Comparison of ENCODE assay signal across 8 mouse cellular contexts in genomic region chr5:146794853-146795252, GRCm38 (mm10). TPM values are rescaled to one million over a fixed set of nuclear protein-coding genes. Genes with fewer than 3 reads are reported as not detected.
DNase-seq lines count a peak whose midpoint lies in the region; ATAC-seq and TF ChIP-seq lines count a peak whose summit lies in the region.

Gene Usp12, minus strand, starts transcription at chr5:146795006.

- H3K9me3 ChIP-seq in erythroblast, embryonic 14.5 days (ENCODE audit: control insufficient read depth, low read length): peaks cover 3% of the 10 kb centered on the region
- no peaks in the 10 kb centered on the region for H3K9me3 ChIP-seq in heart, embryonic 12.5 days (replicated peaks)
- H3K9me3 ChIP-seq in kidney, postnatal 0 days (replicated peaks; ENCODE audit: low read length): no peaks in the 10 kb centered on the region
- no peaks in the 10 kb centered on the region for H3K9me3 ChIP-seq in liver, embryonic 11.5 days (ENCODE audit: control insufficient read depth, low read length)
- no peaks in the 10 kb centered on the region for H3K9me3 ChIP-seq in stomach, embryonic 14.5 days (ENCODE audit: control insufficient read depth, low read depth, low read length)

- H3K4me1 ChIP-seq in erythroblast, embryonic 14.5 days (ENCODE audit: control insufficient read depth): peaks cover 64% of the 10 kb centered on the region
- H3K4me1 ChIP-seq in heart, embryonic 12.5 days (replicated peaks): peaks cover 31% of the 10 kb centered on the region
- H3K4me1 ChIP-seq in kidney, postnatal 0 days (replicated peaks; ENCODE audit: insufficient read depth, low read length): peaks cover 22% of the 10 kb centered on the region
- H3K4me1 ChIP-seq in liver, embryonic 11.5 days (replicated peaks; ENCODE audit: control insufficient read depth, insufficient read depth, low read length): peaks cover 33% of the 10 kb centered on the region
- H3K4me1 ChIP-seq in stomach, embryonic 14.5 days (ENCODE audit: control insufficient read depth, insufficient read depth, low read length): peaks cover 22% of the 10 kb centered on the region; the same call in 1 of the 2 replicates

- no peak for TF ChIP-seq CTCF in C2C12 (IDR thresholded peaks at IDR 0.05; ENCODE audit: control insufficient read depth, insufficient read depth, insufficient read length)
- no peak for TF ChIP-seq CTCF in brain, embryonic 14.5 days (IDR thresholded peaks at IDR 0.05; ENCODE audit: borderline replicate concordance, extremely low read depth, insufficient read depth, insufficient read length)
- no peak for TF ChIP-seq CTCF in kidney, postnatal 0 days (IDR thresholded peaks at IDR 0.05; ENCODE audit: low read depth)

- WGBS in heart, embryonic 12.5 days: under 1% methylated on average over 44 of the region's 51 CpGs
- WGBS in kidney, postnatal 0 days: under 1% methylated on average over 48 of the region's 51 CpGs
- under 1% methylated on average over 41 of the region's 51 CpGs for WGBS in liver, embryonic 11.5 days
- WGBS in stomach, embryonic 14.5 days: under 1% methylated on average over 34 of the region's 51 CpGs

- no peaks in the 10 kb centered on the region for H3K36me3 ChIP-seq in C2C12 (ENCODE audit: control insufficient read depth, insufficient read depth)
- H3K36me3 ChIP-seq in erythroblast, embryonic 14.5 days (ENCODE audit: control insufficient read depth): no peaks in the 10 kb centered on the region
- H3K36me3 ChIP-seq in heart, embryonic 12.5 days: no peaks in the 10 kb centered on the region
- no peaks in the 10 kb centered on the region for H3K36me3 ChIP-seq in kidney, postnatal 0 days (ENCODE audit: insufficient read depth, low read length)
- H3K36me3 ChIP-seq in liver, embryonic 11.5 days (ENCODE audit: control insufficient read depth, insufficient read depth, low read length): no peaks in the 10 kb centered on the region
- no peaks in the 10 kb centered on the region for H3K36me3 ChIP-seq in stomach, embryonic 14.5 days (ENCODE audit: control insufficient read depth, insufficient read depth, low read length)

- peak within 1 kb of the TSS; percentile 95 for H3K9ac ChIP-seq in heart, embryonic 12.5 days
- peak within 1 kb of the TSS; percentile 96 for H3K9ac ChIP-seq in kidney, postnatal 0 days (ENCODE audit: low read depth, low read length)
- H3K9ac ChIP-seq in liver, embryonic 11.5 days (ENCODE audit: low read depth, low read length): peak within 1 kb of the TSS; percentile 92
- H3K9ac ChIP-seq in stomach, embryonic 14.5 days (replicated peaks; ENCODE audit: low read depth, low read length): peak within 1 kb of the TSS; percentile 94

- peak within 1 kb of the TSS; percentile 73 for H3K4me2 ChIP-seq in heart, embryonic 12.5 days
- peak within 1 kb of the TSS; percentile 82 for H3K4me2 ChIP-seq in kidney, postnatal 0 days (ENCODE audit: low read length)
- H3K4me2 ChIP-seq in liver, embryonic 11.5 days: peak within 1 kb of the TSS; percentile 90
- H3K4me2 ChIP-seq in stomach, embryonic 14.5 days (replicated peaks; ENCODE audit: low read depth, low read length): peak within 1 kb of the TSS; percentile 74

- peak; percentile 57; the same call in 1 of the 2 replicates for TF ChIP-seq POLR2A in brain, embryonic 14.5 days (IDR thresholded peaks at IDR 0.05; ENCODE audit: borderline replicate concordance, extremely low read depth, insufficient read depth, insufficient read length, poor library complexity, severe bottlenecking)

- H3K4me3 ChIP-seq in C2C12 (ENCODE audit: insufficient read depth, poor library complexity, severe bottlenecking): peak within 1 kb of the TSS; percentile 89
- H3K4me3 ChIP-seq in erythroblast, embryonic 14.5 days (replicated peaks): peak within 1 kb of the TSS; percentile 85
- H3K4me3 ChIP-seq in heart, embryonic 12.5 days: peak within 1 kb of the TSS; percentile 90
- peak within 1 kb of the TSS; percentile 95 for H3K4me3 ChIP-seq in kidney, postnatal 0 days (replicated peaks; ENCODE audit: low read depth, low read length)
- peak within 1 kb of the TSS; percentile 93 for H3K4me3 ChIP-seq in liver, embryonic 11.5 days (ENCODE audit: low read depth, low read length)
- peak within 1 kb of the TSS; percentile 93 for H3K4me3 ChIP-seq in stomach, embryonic 14.5 days (ENCODE audit: low read depth, low read length)

- H3K27me3 ChIP-seq in C2C12 (ENCODE audit: control insufficient read depth, insufficient read depth, insufficient read length): no peaks in the 10 kb centered on the region
- H3K27me3 ChIP-seq in erythroblast, embryonic 14.5 days (ENCODE audit: control insufficient read depth): no peaks in the 10 kb centered on the region; the same call in 1 of the 2 replicates
- no peaks in the 10 kb centered on the region for H3K27me3 ChIP-seq in heart, embryonic 12.5 days (replicated peaks)
- no peaks in the 10 kb centered on the region for H3K27me3 ChIP-seq in kidney, postnatal 0 days (ENCODE audit: insufficient read depth, low read length)
- no peaks in the 10 kb centered on the region for H3K27me3 ChIP-seq in liver, embryonic 11.5 days (replicated peaks; ENCODE audit: control insufficient read depth, insufficient read depth, low read length)
- H3K27me3 ChIP-seq in stomach, embryonic 14.5 days (ENCODE audit: control insufficient read depth, insufficient read depth, low read length): no peaks in the 10 kb centered on the region

- ATAC-seq in heart, embryonic 12.5 days (ENCODE audit: insufficient number of reproducible peaks, low FRiP score): peak; percentile 99
- ATAC-seq in kidney, postnatal 0 days (replicated peaks; ENCODE audit: low FRiP score, low read depth): peak; percentile 97
- ATAC-seq in liver, embryonic 11.5 days (replicated peaks; ENCODE audit: low FRiP score): peak; percentile 99
- ATAC-seq in stomach, embryonic 14.5 days (ENCODE audit: insufficient number of reproducible peaks, insufficient read depth, low FRiP score, low read depth): peak; percentile 97

- H3ac ChIP-seq in C2C12 (ENCODE audit: control insufficient read depth, insufficient read length, low read depth): peak within 1 kb of the TSS; percentile 99

- DNase-seq in brain, embryonic 14.5 days (ENCODE audit: low read depth): peak; percentile 98
- peak; percentile 96 for DNase-seq in kidney, postnatal 0 days (ENCODE audit: low spot score)
- DNase-seq in liver, embryonic 11.5 days (ENCODE audit: low spot score): peak; percentile 100
- DNase-seq in naive thymus-derived CD4-positive, alpha-beta T cell, adult 2 months (ENCODE audit: low read depth): peak; percentile 98

- H3K27ac ChIP-seq in heart, embryonic 12.5 days (ENCODE audit: poor library complexity, severe bottlenecking): peak within 1 kb of the TSS; percentile 92
- peak within 1 kb of the TSS; percentile 93 for H3K27ac ChIP-seq in kidney, postnatal 0 days
- peak within 1 kb of the TSS; percentile 91 for H3K27ac ChIP-seq in liver, embryonic 11.5 days (ENCODE audit: low read depth, low read length)
- peak within 1 kb of the TSS; percentile 90 for H3K27ac ChIP-seq in stomach, embryonic 14.5 days (ENCODE audit: low read length)

- peaks cover 44% of the 10 kb centered on the region for H3K79me3 ChIP-seq in C2C12 (ENCODE audit: low read depth)

- peaks cover 46% of the 10 kb centered on the region for H3K79me2 ChIP-seq in C2C12 (ENCODE audit: control insufficient read depth, insufficient read depth)

TF ChIP-seq in C2C12, 6 proteins besides CTCF, POLR2A, EP300 and RAD21:
- no peak for TF ChIP-seq MYOD1 (IDR thresholded peaks at IDR 0.05; ENCODE audit: control insufficient read depth, insufficient read length, low read depth)
- TF ChIP-seq MAX (IDR thresholded peaks at IDR 0.05): no peak
- TF ChIP-seq CEBPB (IDR thresholded peaks at IDR 0.05; ENCODE audit: low read depth): no peak
- TF ChIP-seq MYOG (IDR thresholded peaks at IDR 0.05; ENCODE audit: control insufficient read depth, extremely low read depth, insufficient read length): no peak
- no peak for TF ChIP-seq FOSL1 (IDR thresholded peaks at IDR 0.05; ENCODE audit: insufficient read depth, low read length, poor library complexity, severe bottlenecking)
- no peak for TF ChIP-seq USF1 (IDR thresholded peaks at IDR 0.05; ENCODE audit: low read depth)

RNA-seq across cellular contexts. Expression of gene Usp12, which starts in this region (rescaled TPM):
- polyA plus RNA-seq in C2C12 (2012; fragmentation: generic; extraction: Trizol): 22.2 TPM
- 19.5 and 27.6 TPM in 2 replicates for polyA plus RNA-seq in brain, embryonic 14.5 days (2012; rRNA removed)
- polyA plus RNA-seq in erythroblast, embryonic 14.5 days (2012): 0.26 and 0.33 TPM in 2 replicates
- 17.5 and 18.0 TPM in 2 replicates for polyA plus RNA-seq in heart, embryonic 12.5 days (2016; fragmentation: Nextera tagmentation; extraction: Ambion mirVana)
- polyA plus RNA-seq in kidney, postnatal 0 days (2015; fragmentation: Nextera tagmentation; extraction: Ambion mirVana): 18.7 and 20.0 TPM in 2 replicates
- polyA plus RNA-seq in liver, embryonic 11.5 days (2014; fragmentation: Nextera tagmentation; extraction: Ambion mirVana): 11.1 and 12.8 TPM in 2 replicates
- 12.8 and 13.1 TPM in 2 replicates for polyA plus RNA-seq in stomach, embryonic 14.5 days (2014; fragmentation: Nextera tagmentation; extraction: Ambion mirVana)

Comparison
In these comparisons a context has a peak if more than half of its experiments do, and no peak if none do; other contexts are left out.
1. Peak in every context shown above with its lines: DNase-seq, ATAC-seq, H3K4me3 ChIP-seq and H3K27ac ChIP-seq.